Mouse (Mus musculus) cortical plate, adult 2 months (tissue): ENCODE results near the gene Aqp12. TPM values are rescaled to one million over a fixed set of nuclear protein-coding genes. Genes with fewer than 3 reads are reported as not detected.

ENCODE experiments used
- H3K27ac ChIP-seq: fragments of 200-500 bp; 2 replicates; pipeline ENCODE4 v1.5.1; 2012; ENCODE audit warnings: low read length, control low read depth, inconsistent platforms; ENCODE audit not compliant: insufficient read depth
- H3K4me1 ChIP-seq: fragments of 200-500 bp; 2 replicates; pipeline ENCODE4 v1.6.1; 2011; ENCODE audit warnings: low read length; ENCODE audit not compliant: control insufficient read depth, insufficient read depth
- H3K4me3 ChIP-seq: fragments of 200-500 bp; 2 replicates; pipeline ENCODE4 v1.5.1; 2011; ENCODE audit warnings: mild to moderate bottlenecking, low read length, control low read depth; ENCODE audit not compliant: insufficient read depth
- CTCF ChIP-seq: fragments of 200-500 bp; IDR thresholded peaks from 2 replicates; pipeline ENCODE4 v1.5.1; 2011; ENCODE audit warnings: mild to moderate bottlenecking, control low read depth, low read length; ENCODE audit not compliant: insufficient read depth; ENCODE audit errors: extremely low read depth
- POLR2A ChIP-seq: fragments of 200-500 bp; IDR thresholded peaks from 2 replicates; pipeline ENCODE4 v1.6.1; 2011; ENCODE audit warnings: mild to moderate bottlenecking, low read length, control low read depth; ENCODE audit not compliant: insufficient read depth; ENCODE audit errors: extremely low read depth
- polyA plus RNA-seq: library from polyadenylated mRNA; depleted of rRNA; stranded (reverse); fragments of >200 nt; gene quantifications from 2 replicates; pipeline ENCODE4 v1.2.3, GENCODE M21; 2012

Aqp12 gene
- polyA plus RNA-seq, 1 experiment = not detected

GRCm38 (mm10) chr1:93012103-93012585, 6.0 kb downstream of the Aqp12 start:
- TF ChIP-seq CTCF (no peak), POLR2A (no peak)
- no peak overlapping the region for H3K4me3 ChIP-seq
- H3K4me1 ChIP-seq = no peaks in the 10 kb centered on the region
- H3K27ac ChIP-seq = no peak overlapping the region

DNA sequence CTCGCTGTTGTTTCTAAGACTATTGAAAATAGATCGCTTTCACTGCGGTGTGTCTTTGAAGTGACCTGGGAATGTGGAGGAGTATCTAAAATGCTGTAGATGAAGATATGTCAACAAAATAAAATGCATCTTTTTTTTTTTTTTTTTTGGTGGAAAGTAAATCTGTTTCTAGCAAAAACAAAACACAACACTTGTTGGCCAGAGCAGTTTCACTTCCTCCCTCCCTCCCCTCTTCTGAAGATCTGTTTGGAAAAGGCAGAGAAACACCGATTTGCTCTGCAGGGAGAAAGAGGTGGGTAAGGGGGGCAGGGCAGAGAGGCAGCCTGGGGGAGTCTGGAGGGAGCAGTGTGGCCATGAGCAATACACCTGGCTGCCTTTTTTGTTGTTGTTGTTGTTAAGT, 7.2 kb downstream of the Aqp12 start:
- no peak overlapping the region for H3K4me3 ChIP-seq
- no peaks in the 10 kb centered on the region for H3K4me1 ChIP-seq
- no peak for TF ChIP-seq POLR2A
- no peak for TF ChIP-seq CTCF
- H3K27ac ChIP-seq = no peak overlapping the region

- H3K27ac ChIP-seq = no peak overlapping the region
- peak; percentile 84 for TF ChIP-seq CTCF
- TF ChIP-seq POLR2A = no peak
- H3K4me1 ChIP-seq = no peaks in the 10 kb centered on the region
- no peak overlapping the region for H3K4me3 ChIP-seq
These were observed 8.3 kb downstream of the Aqp12 start for GRCm38 (mm10) chr1:93014460-93014859.

DNA sequence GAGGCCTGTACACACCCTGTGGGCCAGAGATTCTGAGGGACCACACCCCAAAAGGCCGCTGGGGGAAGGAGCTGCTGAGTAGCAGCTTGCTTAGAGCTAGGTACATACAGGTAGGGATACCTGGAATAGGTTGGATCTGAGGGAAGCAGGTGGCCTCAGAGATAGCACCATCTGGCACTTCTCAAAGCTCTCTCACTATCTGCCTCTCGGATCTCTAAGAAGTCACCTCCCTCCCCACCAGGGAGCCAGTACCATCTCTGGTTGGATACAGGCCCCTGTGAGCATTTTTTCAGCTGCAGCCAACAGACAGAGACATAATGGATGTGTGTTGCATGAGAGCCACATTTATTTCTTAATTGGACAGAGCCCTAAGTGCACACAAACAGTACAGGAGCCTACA, 9.0 kb downstream of the Aqp12 start:
- H3K4me3 ChIP-seq = no peak overlapping the region
- TF ChIP-seq CTCF (no peak), POLR2A (no peak)
- H3K4me1 ChIP-seq = no peaks in the 10 kb centered on the region
- no peak overlapping the region for H3K27ac ChIP-seq

DNA sequence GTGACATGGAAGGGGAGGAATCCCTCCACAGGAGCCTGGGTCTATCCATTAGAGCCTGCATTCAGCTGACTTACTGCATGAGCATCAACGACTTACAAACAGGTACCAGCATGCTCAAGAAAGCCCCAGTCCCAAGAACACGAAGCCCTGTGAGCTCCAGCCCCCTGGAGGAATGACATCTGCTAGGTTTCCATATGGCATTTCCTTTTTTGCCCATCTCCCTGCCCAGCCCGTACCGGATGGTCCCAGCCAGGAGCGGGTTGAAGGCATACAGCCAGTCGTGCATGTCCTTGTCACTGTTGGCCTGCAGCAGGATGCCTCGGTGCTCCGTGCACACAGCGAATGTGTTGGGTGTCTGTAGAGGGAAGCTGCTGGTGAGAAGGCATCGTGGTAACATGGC, 12.6 kb downstream of the Aqp12 start:
- no peak for TF ChIP-seq CTCF
- no peak for TF ChIP-seq POLR2A
- no peak overlapping the region for H3K27ac ChIP-seq
- peaks cover 3% of the 10 kb centered on the region; the same call in 1 of the 2 replicates for H3K4me1 ChIP-seq
- H3K4me3 ChIP-seq = no peak overlapping the region

DNA sequence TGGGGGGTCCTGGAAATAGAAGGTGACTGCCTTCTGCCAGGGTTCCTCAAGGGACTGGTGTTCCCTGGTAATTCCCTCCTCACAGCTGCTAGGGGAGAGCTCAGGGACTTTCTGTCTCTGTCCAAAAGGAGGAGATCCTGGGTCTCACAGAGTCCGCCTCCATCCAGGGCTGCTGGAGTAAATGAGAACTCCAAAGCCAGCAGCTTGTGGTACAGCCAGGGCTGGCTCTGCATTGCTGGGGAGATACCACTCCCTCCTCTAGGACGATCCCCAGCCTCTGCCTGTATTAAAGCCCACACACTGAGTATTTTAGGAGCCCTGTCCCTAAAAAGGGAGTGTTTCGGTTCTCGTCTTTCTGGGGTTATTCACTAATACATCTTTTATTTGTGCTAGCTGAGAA, 14.5 kb downstream of the Aqp12 start:
- TF ChIP-seq CTCF (no peak), POLR2A (no peak)
- Histone ChIP-seq H3K4me3 (no peak overlapping the region), H3K27ac (no peak overlapping the region), H3K4me1 (peaks cover 3% of the 10 kb centered on the region; the same call in 1 of the 2 replicates)

GRCm38 (mm10) chr1:93026600-93026999, 20.5 kb downstream of the Aqp12 start:
- H3K4me3 ChIP-seq = no peak overlapping the region
- TF ChIP-seq POLR2A (no peak), CTCF (no peak)

GRCm38 (mm10) chr1:93029387-93029786, 23.3 kb downstream of the Aqp12 start:
- H3K27ac ChIP-seq = no peak overlapping the region
- 0 out of 2 replicates have a peak, but pooled peaks cover 2% of the 10 kb centered on the region for H3K4me1 ChIP-seq
- H3K4me3 ChIP-seq = no peak overlapping the region
- TF ChIP-seq CTCF (no peak), POLR2A (no peak)

More at GRCm38 (mm10) chr1:93026600-93026999, 20.5 kb downstream of the Aqp12 start:
- Histone ChIP-seq H3K27ac (no peak overlapping the region), H3K4me1 (0 out of 2 replicates have a peak, but pooled peaks cover 2% of the 10 kb centered on the region)

GRCm38 (mm10) chr1:93030060-93030459, 23.9 kb downstream of the Aqp12 start:
- no peak overlapping the region for H3K4me3 ChIP-seq
- 0 out of 2 replicates have a peak, but pooled peaks cover 2% of the 10 kb centered on the region for H3K4me1 ChIP-seq
- H3K27ac ChIP-seq = no peak overlapping the region
- TF ChIP-seq CTCF (no peak), POLR2A (no peak)

DNA sequence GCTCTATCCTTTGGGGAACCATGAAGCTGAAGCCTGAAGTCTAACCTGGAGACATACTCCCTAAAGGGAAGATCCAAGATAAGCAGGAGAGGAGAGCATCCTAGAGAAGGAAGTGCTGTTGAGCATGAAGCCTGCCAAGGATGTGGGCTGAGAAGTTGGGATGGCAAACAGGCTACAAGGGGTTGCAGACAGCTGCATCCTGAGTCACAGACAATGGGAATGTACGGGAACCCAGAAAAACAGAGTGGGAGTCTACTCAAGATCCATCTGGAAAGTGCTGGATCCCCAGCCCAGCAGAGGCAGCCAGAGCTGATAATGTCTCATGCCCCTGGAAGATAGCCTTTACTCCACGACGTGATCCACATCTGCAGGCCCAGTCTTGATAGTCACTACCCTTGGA, 25.1 kb downstream of the Aqp12 start:
- 0 out of 2 replicates have a peak, but pooled peaks cover 2% of the 10 kb centered on the region for H3K4me1 ChIP-seq
- TF ChIP-seq CTCF = no peak
- no peak for TF ChIP-seq POLR2A
- H3K4me3 ChIP-seq = no peak overlapping the region
- no peak overlapping the region for H3K27ac ChIP-seq
